Mouse (Mus musculus): ENCODE measurements around the gene Gm10842. TPM values are rescaled to one million over a fixed set of nuclear protein-coding genes. Genes with fewer than 3 reads are reported as not detected.

Gm10842 gene
- polyA plus RNA-seq, 1 experiment from 2014 or later = not detected

GRCm38 (mm10) chr11:105150691-105151090 lies 4.0 kb downstream of the Gm10842 start:
- H3K27ac ChIP-seq (replicated peaks) = no peak overlapping the region
- no peak for DNase-seq (ENCODE audit: low spot score)
- no peaks in the 10 kb centered on the region for H3K4me1 ChIP-seq (replicated peaks; ENCODE audit: control insufficient read depth, insufficient read depth)
- no peaks in the 10 kb centered on the region for H3K9me3 ChIP-seq (ENCODE audit: control insufficient read depth, low read length)
- no peak overlapping the region for H3K4me2 ChIP-seq (replicated peaks; ENCODE audit: low read depth)
- TF ChIP-seq CTCF (IDR thresholded peaks at IDR 0.05; ENCODE audit: low read depth) = no peak
- no peak for TF ChIP-seq EP300 (optimal IDR thresholded peaks at IDR 0.05)
- ATAC-seq (ENCODE audit: low FRiP score, low TSS enrichment) = no peak
- WGBS = 64% methylated on average over 4 of the region's 4 CpGs
- H3K36me3 ChIP-seq (ENCODE audit: control insufficient read depth, insufficient read depth, low read length) = no peaks in the 10 kb centered on the region
- no peak overlapping the region for H3K9ac ChIP-seq (ENCODE audit: low read length)
- no peak overlapping the region for H3K4me3 ChIP-seq (ENCODE audit: low read depth, low read length)
- no peaks in the 10 kb centered on the region for H3K27me3 ChIP-seq (ENCODE audit: control insufficient read depth, insufficient read depth, low read length)

GRCm38 (mm10) chr11:105151226-105152016 lies 4.7 kb downstream of the Gm10842 start:
- 0 out of 2 replicates have a peak overlapping the region, but pooled peaks have one; percentile 8 for H3K4me2 ChIP-seq (replicated peaks; ENCODE audit: low read depth)
- no peak overlapping the region for H3K9ac ChIP-seq (ENCODE audit: low read length)
- H3K36me3 ChIP-seq (ENCODE audit: control insufficient read depth, insufficient read depth, low read length) = no peaks in the 10 kb centered on the region
- whole genome bisulfite sequencing = 26% methylated on average over 18 of the region's 19 CpGs
- no peak for ATAC-seq (ENCODE audit: low FRiP score, low TSS enrichment)
- no peaks in the 10 kb centered on the region for H3K4me1 ChIP-seq (replicated peaks; ENCODE audit: control insufficient read depth, insufficient read depth)
- no peaks in the 10 kb centered on the region for H3K9me3 ChIP-seq (ENCODE audit: control insufficient read depth, low read length)
- TF ChIP-seq CTCF (IDR thresholded peaks at IDR 0.05; ENCODE audit: low read depth) (no peak), EP300 (optimal IDR thresholded peaks at IDR 0.05) (no peak)
- DNase-seq (ENCODE audit: low spot score) = no peak
- no peaks in the 10 kb centered on the region for H3K27me3 ChIP-seq (ENCODE audit: control insufficient read depth, insufficient read depth, low read length)
- no peak overlapping the region for H3K27ac ChIP-seq (replicated peaks)
- no peak overlapping the region for H3K4me3 ChIP-seq (ENCODE audit: low read depth, low read length)

- Histone ChIP-seq H3K36me3 (ENCODE audit: control insufficient read depth, insufficient read depth, low read length) (no peaks in the 10 kb centered on the region), H3K4me3 (ENCODE audit: low read depth, low read length) (no peak overlapping the region), H3K27ac (replicated peaks) (no peak overlapping the region), H3K9ac (ENCODE audit: low read length) (no peak overlapping the region), H3K27me3 (ENCODE audit: control insufficient read depth, insufficient read depth, low read length) (no peaks in the 10 kb centered on the region), H3K4me1 (replicated peaks; ENCODE audit: control insufficient read depth, insufficient read depth) (no peaks in the 10 kb centered on the region), H3K4me2 (replicated peaks; ENCODE audit: low read depth) (no peak overlapping the region), H3K9me3 (ENCODE audit: control insufficient read depth, low read length) (no peaks in the 10 kb centered on the region)
- TF ChIP-seq CTCF (IDR thresholded peaks at IDR 0.05; ENCODE audit: low read depth) (no peak), EP300 (optimal IDR thresholded peaks at IDR 0.05) (no peak)
- DNase-seq (ENCODE audit: low spot score) (no peak), ATAC-seq (ENCODE audit: low FRiP score, low TSS enrichment) (no peak)
- 82% methylated on average over 2 of the region's 4 CpGs for WGBS
These were observed 5.3 kb downstream of the Gm10842 start for GRCm38 (mm10) chr11:105152017-105152300.

- ATAC-seq (ENCODE audit: low FRiP score, low TSS enrichment) = peak; percentile 30; the same call in 1 of the 2 replicates
- 74% methylated on average over 11 of the region's 11 CpGs for WGBS
These were observed 5.7 kb downstream of the Gm10842 start for GRCm38 (mm10) chr11:105152357-105152899.

GRCm38 (mm10) chr11:105153068-105153833 lies 6.6 kb downstream of the Gm10842 start:
- no peak overlapping the region for H3K4me2 ChIP-seq (replicated peaks; ENCODE audit: low read depth)
- no peaks in the 10 kb centered on the region for H3K36me3 ChIP-seq (ENCODE audit: control insufficient read depth, insufficient read depth, low read length)
- H3K27me3 ChIP-seq (ENCODE audit: control insufficient read depth, insufficient read depth, low read length) = no peaks in the 10 kb centered on the region
- no peaks in the 10 kb centered on the region for H3K9me3 ChIP-seq (ENCODE audit: control insufficient read depth, low read length)
- DNase-seq (ENCODE audit: low spot score) (peak; percentile 62), ATAC-seq (ENCODE audit: low FRiP score, low TSS enrichment) (peak; percentile 83)
- no peaks in the 10 kb centered on the region for H3K4me1 ChIP-seq (replicated peaks; ENCODE audit: control insufficient read depth, insufficient read depth)
- no peak overlapping the region for H3K4me3 ChIP-seq (ENCODE audit: low read depth, low read length)
- TF ChIP-seq EP300 (optimal IDR thresholded peaks at IDR 0.05) (no peak), CTCF (IDR thresholded peaks at IDR 0.05; ENCODE audit: low read depth) (no peak)
- 32% methylated on average over 12 of the region's 12 CpGs for WGBS
- no peak overlapping the region for H3K9ac ChIP-seq (ENCODE audit: low read length)
- H3K27ac ChIP-seq (replicated peaks) = no peak overlapping the region

More at GRCm38 (mm10) chr11:105152357-105152899, 5.7 kb downstream of the Gm10842 start:
- H3K4me2 ChIP-seq (replicated peaks; ENCODE audit: low read depth) = no peak overlapping the region
- H3K4me3 ChIP-seq (ENCODE audit: low read depth, low read length) = no peak overlapping the region
- DNase-seq (ENCODE audit: low spot score) = no peak
- no peaks in the 10 kb centered on the region for H3K36me3 ChIP-seq (ENCODE audit: control insufficient read depth, insufficient read depth, low read length)
- no peak overlapping the region for H3K27ac ChIP-seq (replicated peaks)
- H3K4me1 ChIP-seq (replicated peaks; ENCODE audit: control insufficient read depth, insufficient read depth) = no peaks in the 10 kb centered on the region
- no peak overlapping the region for H3K9ac ChIP-seq (ENCODE audit: low read length)
- no peak for TF ChIP-seq EP300 (optimal IDR thresholded peaks at IDR 0.05)
- no peak for TF ChIP-seq CTCF (IDR thresholded peaks at IDR 0.05; ENCODE audit: low read depth)
- H3K27me3 ChIP-seq (ENCODE audit: control insufficient read depth, insufficient read depth, low read length) = no peaks in the 10 kb centered on the region
- no peaks in the 10 kb centered on the region for H3K9me3 ChIP-seq (ENCODE audit: control insufficient read depth, low read length)

All from stomach, postnatal 0 days (tissue).